Mouse (Mus musculus): ENCODE results near the gene Sult2a8. TPM values are rescaled to one million over a fixed set of nuclear protein-coding genes. Genes with fewer than 3 reads are reported as not detected.

Sult2a8 gene
- not detected in 2 replicates for polyA plus RNA-seq (2015; fragmentation: Nextera tagmentation; extraction: Ambion mirVana)

GRCm38 (mm10) chr7:14446534-14446933 lies at the start of gene Sult2a8:
Sult2a8 (minus strand) TSS chr7:14446769.

GRCm38 (mm10) chr7:14494130-14494529 lies 47.6 kb upstream of the Sult2a8 start, which contains the start of gene Sult2a7:
Sult2a7 (minus strand) TSS chr7:14494230.

Other genes with a start within 250 kb of the Sult2a8 start
- gene Sult2a6, start 191.9 kb downstream of the Sult2a8 start, polyA plus RNA-seq (2015; fragmentation: Nextera tagmentation; extraction: Ambion mirVana) = not detected in 2 replicates
- not detected in 2 replicates for gene Obox8, start 113.2 kb downstream of the Sult2a8 start, polyA plus RNA-seq (2015; fragmentation: Nextera tagmentation; extraction: Ambion mirVana)
- gene Sult2a7, start 47.5 kb upstream of the Sult2a8 start, polyA plus RNA-seq (2015; fragmentation: Nextera tagmentation; extraction: Ambion mirVana) = not detected in 2 replicates
- 0.15 and 0.22 TPM in 2 replicates for gene Vmn1r90, start 116.7 kb upstream of the Sult2a8 start, polyA plus RNA-seq (2015; fragmentation: Nextera tagmentation; extraction: Ambion mirVana)
- not detected in 2 replicates for gene Obox7, start 212.7 kb upstream of the Sult2a8 start, polyA plus RNA-seq (2015; fragmentation: Nextera tagmentation; extraction: Ambion mirVana)

All from neural tube, postnatal 0 days (tissue).